Mouse (Mus musculus) hindbrain, embryonic 10.5 days (tissue): ENCODE results near the gene Adra2c. TPM values are rescaled to one million over a fixed set of nuclear protein-coding genes. Genes with fewer than 3 reads are reported as not detected.

Experiments used
- DNase-seq: peaks from one replicate; pipeline ENCODE4 v3.0.0-alpha.2; 2017; ENCODE audit warnings: low spot score
- H3K27ac ChIP-seq: fragments of 300-500 bp; sonication (generic); 2 replicates; pipeline ENCODE4 v1.5.1; 2016; ENCODE audit warnings: mild to moderate bottlenecking, moderate library complexity
- H3K27me3 ChIP-seq: fragments of 300-500 bp; sonication (generic); 2 replicates; pipeline ENCODE4 v1.6.1; 2016; ENCODE audit warnings: mild to moderate bottlenecking; ENCODE audit not compliant: poor library complexity, insufficient read depth, severe bottlenecking
- H3K36me3 ChIP-seq: fragments of 300-500 bp; sonication (generic); 2 replicates; pipeline ENCODE4 v1.6.1; 2016; ENCODE audit warnings: mild to moderate bottlenecking, moderate library complexity
- H3K4me1 ChIP-seq: fragments of 300-500 bp; sonication (generic); replicated peaks from 2 replicates; pipeline ENCODE4 v1.6.1; 2016; ENCODE audit warnings: mild to moderate bottlenecking
- H3K4me3 ChIP-seq: fragments of 300-500 bp; sonication (generic); 2 replicates; pipeline ENCODE4 v1.5.1; 2016; ENCODE audit warnings: mild to moderate bottlenecking, moderate library complexity
- H3K9me3 ChIP-seq: fragments of 300-500 bp; sonication (generic); 2 replicates; pipeline ENCODE4 v1.6.1; 2016; ENCODE audit warnings: mild to moderate bottlenecking, moderate library complexity
- WGBS: fragments of 180-500 bp; shearing (Covaris S2); methylation state at CpG from one replicate; pipeline ENCODE4 v1.1.7; 2016; 5-methylcytosine and 5-hydroxymethylcytosine counted together
- polyA plus RNA-seq: library from polyadenylated mRNA; unstranded; fragments of >200 nt; fragmentation: Nextera tagmentation; extraction: Ambion mirVana; gene quantifications from 2 replicates; pipeline ENCODE4 v1.2.1, GENCODE M21; 2016

Gene Adra2c
- 0.07 TPM in 1 of 2 replicates, not detected in the other for polyA plus RNA-seq

DNA sequence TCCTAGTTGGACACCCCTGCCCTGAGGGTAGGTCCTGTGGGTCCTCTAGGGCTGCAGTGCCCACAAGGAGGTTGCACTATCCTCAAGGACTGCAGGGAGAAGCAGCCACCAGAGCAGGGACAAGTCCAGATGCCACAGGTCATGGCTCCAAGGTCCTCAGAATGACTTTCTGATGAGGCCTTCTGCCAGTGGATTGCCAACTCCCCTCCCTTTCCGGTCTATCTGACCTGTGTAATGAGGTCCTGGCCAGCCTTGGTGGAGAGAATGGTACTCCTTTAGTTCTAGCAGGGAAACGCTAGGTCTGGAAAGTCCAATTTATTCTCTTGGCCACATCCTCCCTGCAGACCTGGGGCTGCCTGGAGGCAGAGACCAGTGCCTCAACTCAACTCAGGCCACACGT, at the start of gene Adra2c:
Adra2c (plus strand) TSS at position 301 of the 400 bp plus-strand sequence.
- no peak for DNase-seq
- 38% methylated on average over 3 of the region's 3 CpGs for WGBS
- Histone ChIP-seq H3K4me3 (peak within 1 kb of the TSS; percentile 65), H3K4me1 (peaks cover 32% of the 10 kb centered on the region), H3K9me3 (no peaks in the 10 kb centered on the region), H3K27me3 (peaks cover 80% of the 10 kb centered on the region), H3K36me3 (no peaks in the 10 kb centered on the region), H3K27ac (no peak within 1 kb of the TSS)

DNA sequence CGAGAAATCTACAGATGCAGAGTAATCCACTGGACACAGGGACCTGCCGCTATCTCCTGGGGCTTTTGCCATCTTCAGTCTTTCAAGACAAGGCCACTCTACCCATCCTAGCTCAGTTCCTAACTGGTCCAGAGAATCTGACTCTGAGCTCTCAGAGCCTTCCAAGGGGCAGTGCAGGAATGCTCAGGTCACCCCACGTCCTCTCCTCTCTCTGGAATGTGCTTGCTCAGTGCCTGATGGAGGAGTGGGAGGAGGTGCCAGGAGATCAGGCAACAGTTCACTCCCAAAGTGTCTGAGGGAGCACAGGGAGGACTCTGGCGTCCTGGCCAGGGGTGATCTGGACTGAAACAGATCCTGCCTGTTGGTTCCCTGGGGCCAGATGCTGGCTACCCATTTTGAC, 45.0 kb upstream of the Adra2c start:
- 65% methylated on average over 4 of the region's 4 CpGs for WGBS

DNA sequence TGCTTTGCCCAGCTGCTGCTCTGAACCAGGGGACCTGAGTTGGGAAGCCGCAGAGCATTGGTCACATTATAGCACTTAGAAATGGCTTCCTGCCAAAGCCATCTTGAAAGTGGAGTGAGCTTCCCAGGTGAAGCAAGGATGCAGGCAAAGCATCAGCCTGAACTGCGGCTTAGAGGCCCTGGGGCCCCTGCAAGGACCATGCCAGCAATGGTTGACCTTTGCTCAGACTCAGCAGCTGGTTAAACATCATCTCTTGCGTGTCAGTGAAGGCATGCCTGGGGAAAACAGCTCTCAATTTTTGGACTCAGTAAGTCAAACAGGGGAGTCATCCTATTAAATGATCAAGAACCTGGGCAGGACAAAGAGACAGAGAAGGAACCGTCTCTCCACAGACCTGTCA, 40.4 kb upstream of the Adra2c start:
- no peak overlapping the region for H3K4me3 ChIP-seq
- DNase-seq: no peak
- H3K4me1 ChIP-seq: 0 out of 2 replicates have a peak, but pooled peaks cover 8% of the 10 kb centered on the region
- no peak overlapping the region for H3K27ac ChIP-seq
- 85% methylated on average over 4 of the region's 4 CpGs for WGBS
- peaks cover 2% of the 10 kb centered on the region; the same call in 1 of the 2 replicates for H3K27me3 ChIP-seq
- H3K36me3 ChIP-seq: no peaks in the 10 kb centered on the region
- H3K9me3 ChIP-seq: no peaks in the 10 kb centered on the region

More for the DNA sequence above, 45.0 kb upstream of the Adra2c start:
- Histone ChIP-seq H3K4me1 (peaks cover 15% of the 10 kb centered on the region; the same call in 1 of the 2 replicates), H3K27ac (peak overlapping the region; percentile 41; the same call in 1 of the 2 replicates), H3K36me3 (no peaks in the 10 kb centered on the region), H3K27me3 (no peaks in the 10 kb centered on the region), H3K4me3 (no peak overlapping the region), H3K9me3 (no peaks in the 10 kb centered on the region)
- no peak for DNase-seq

DNA sequence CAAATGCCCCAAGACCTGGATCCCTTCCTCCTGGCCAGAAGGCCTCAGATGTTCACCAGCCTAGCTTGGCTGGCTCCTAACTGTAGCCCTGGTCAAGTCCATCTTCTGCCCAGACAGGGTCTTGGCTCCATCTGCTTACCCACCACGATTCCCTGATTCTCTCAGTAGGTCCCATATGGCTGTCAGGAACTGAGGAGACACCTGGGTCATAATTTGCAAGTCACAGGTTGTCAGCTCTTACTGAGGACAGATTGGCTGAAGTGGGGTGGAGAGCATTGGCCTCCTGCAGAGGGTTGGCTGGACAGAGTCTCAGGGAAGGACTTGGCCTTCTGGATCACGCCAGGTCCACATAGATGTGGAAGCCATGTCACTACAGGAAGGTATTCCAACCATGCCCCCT, 39.5 kb upstream of the Adra2c start:
- WGBS: 83% methylated on average over 2 of the region's 2 CpGs
- no peak overlapping the region for H3K27ac ChIP-seq

DNA sequence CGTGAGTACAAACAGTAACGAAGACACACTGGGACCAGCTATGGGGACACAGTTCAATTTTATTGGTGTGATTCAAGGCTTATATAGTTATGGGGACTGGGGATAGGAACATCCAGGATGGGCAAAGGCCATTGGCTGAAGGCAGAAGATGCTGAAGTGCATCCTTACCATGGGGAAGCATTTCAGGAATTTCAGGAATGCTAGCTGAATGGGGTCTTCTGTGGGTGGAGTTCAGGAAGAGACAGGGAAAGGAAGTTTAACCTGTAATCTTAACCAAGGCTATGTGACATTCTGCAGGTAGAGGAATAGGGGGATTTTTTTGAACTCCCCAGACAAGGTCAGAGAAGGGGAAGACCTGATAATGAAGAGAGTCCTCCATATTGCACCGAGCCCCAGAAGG, 36.6 kb upstream of the Adra2c start:
- Histone ChIP-seq H3K4me1 (0 out of 2 replicates have a peak, but pooled peaks cover 10% of the 10 kb centered on the region), H3K4me3 (no peak overlapping the region), H3K9me3 (no peaks in the 10 kb centered on the region), H3K27ac (no peak overlapping the region), H3K36me3 (no peaks in the 10 kb centered on the region), H3K27me3 (peaks cover 5% of the 10 kb centered on the region)
- 80% methylated on average over 3 of the region's 3 CpGs for WGBS
- no peak for DNase-seq

More for the DNA sequence above, 39.5 kb upstream of the Adra2c start:
- Histone ChIP-seq H3K27me3 (peaks cover 2% of the 10 kb centered on the region; the same call in 1 of the 2 replicates), H3K36me3 (no peaks in the 10 kb centered on the region), H3K9me3 (no peaks in the 10 kb centered on the region), H3K4me1 (no peaks in the 10 kb centered on the region), H3K4me3 (no peak overlapping the region)
- no peak for DNase-seq

DNA sequence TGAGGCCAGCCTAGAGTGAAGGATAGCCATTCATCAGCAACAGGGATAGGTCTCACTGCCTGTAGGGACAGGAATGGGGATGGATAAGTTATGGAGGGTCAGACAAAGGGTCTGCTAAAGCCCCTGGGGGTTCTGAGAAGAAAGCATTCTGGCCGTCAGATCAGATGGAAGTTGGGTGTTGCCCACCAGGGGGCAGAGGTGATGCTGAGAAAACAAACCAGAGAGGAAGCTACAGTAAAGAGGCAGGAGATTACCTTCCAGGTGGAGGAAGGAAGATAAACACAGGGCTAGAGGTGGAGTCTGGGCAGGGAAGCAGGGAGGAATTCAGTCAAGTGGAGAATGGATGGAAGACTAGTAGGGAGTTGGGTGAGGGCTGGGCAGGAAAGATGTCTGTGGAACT, 33.9 kb upstream of the Adra2c start:
- no peak for DNase-seq
- no peak overlapping the region for H3K4me3 ChIP-seq
- H3K27ac ChIP-seq: no peak overlapping the region
- H3K4me1 ChIP-seq: 0 out of 2 replicates have a peak, but pooled peaks cover 10% of the 10 kb centered on the region
- WGBS: 10% methylated on average over 1 of the region's 1 CpGs
- H3K36me3 ChIP-seq: no peaks in the 10 kb centered on the region
- no peaks in the 10 kb centered on the region for H3K9me3 ChIP-seq
- peaks cover 5% of the 10 kb centered on the region for H3K27me3 ChIP-seq

DNA sequence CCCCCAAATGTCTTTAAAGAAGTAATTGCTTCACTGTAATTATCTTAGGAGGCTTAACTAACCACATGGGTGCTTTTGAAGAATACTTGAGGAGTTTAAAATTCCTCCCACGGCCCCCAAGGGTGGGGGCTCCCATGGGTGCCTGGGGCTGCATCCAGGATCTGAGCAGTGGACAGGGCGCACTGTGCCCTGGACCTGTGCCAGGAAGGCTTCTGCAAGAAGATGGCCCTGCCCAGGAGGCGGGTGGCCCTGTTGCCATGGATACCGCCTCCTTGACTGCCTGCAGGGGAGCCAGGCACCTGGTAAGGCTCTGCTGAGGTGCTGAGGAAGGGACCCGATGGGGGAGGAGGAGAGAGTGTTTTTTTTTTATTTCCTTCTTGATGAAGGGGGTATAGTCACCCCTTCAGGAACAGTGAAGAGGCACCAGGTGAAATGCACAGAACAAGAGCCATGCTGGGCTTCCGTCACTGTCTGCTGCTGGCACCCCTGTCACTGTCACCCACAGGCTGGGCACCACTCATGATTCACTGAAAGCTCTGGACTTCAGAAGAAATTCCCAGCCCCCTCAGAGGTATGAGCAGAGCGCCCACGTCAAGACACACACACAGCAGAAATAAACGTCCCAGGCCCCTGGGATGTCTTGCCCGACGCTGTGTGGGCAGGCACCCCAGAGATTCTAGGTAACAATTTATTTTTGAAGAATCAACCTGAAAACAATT, 32.4 kb upstream of the Adra2c start:
- no peak overlapping the region for H3K27ac ChIP-seq

DNA sequence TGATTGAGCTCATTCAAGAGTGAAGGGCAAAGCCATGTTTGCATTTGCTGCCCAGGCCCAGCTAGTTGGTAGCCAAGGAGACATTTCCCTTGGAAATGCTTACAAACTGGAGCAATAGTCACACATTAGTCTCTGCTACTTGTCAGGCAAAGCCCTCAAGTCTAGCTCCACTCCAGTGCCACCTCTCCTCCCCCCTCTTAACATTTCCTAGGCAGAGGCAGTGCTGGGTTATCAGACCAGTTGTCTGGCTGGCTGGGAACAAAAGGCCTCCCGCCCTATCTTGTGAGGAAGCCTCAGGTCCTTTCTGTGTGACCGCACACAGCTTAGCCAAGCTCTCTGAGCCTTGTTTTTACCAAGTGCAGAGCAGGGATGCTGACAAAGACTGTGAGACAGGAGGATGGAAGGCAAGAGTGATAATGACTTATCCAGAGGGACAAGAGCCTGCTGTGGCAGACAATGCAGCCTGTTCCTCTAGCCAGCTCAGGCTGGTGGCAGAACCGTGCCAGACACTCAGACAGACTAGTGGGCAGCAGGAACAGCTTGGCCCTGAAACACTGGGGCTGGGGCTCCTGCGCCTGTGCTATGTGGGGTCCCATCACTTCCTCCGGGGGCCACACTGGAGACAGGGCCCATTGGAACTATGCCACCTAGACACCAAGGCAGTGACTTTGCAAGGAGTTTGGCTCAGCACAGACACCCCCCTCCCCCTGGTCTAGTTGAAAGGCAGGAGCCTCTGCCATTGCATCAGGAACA, 23.0 kb upstream of the Adra2c start:
- Histone ChIP-seq H3K36me3 (no peaks in the 10 kb centered on the region), H3K4me3 (no peak overlapping the region), H3K27me3 (no peaks in the 10 kb centered on the region), H3K9me3 (no peaks in the 10 kb centered on the region), H3K4me1 (peaks cover 19% of the 10 kb centered on the region; the same call in 1 of the 2 replicates), H3K27ac (peak overlapping the region; percentile 50)
- DNase-seq: no peak
- 49% methylated on average over 5 of the region's 5 CpGs for WGBS

More for the DNA sequence above, 32.4 kb upstream of the Adra2c start:
- H3K4me1 ChIP-seq: 0 out of 2 replicates have a peak, but pooled peaks cover 10% of the 10 kb centered on the region
- no peak for DNase-seq
- WGBS: 55% methylated on average over 11 of the region's 11 CpGs
- peaks cover 3% of the 10 kb centered on the region for H3K27me3 ChIP-seq
- H3K9me3 ChIP-seq: no peaks in the 10 kb centered on the region
- no peak overlapping the region for H3K4me3 ChIP-seq
- no peaks in the 10 kb centered on the region for H3K36me3 ChIP-seq

DNA sequence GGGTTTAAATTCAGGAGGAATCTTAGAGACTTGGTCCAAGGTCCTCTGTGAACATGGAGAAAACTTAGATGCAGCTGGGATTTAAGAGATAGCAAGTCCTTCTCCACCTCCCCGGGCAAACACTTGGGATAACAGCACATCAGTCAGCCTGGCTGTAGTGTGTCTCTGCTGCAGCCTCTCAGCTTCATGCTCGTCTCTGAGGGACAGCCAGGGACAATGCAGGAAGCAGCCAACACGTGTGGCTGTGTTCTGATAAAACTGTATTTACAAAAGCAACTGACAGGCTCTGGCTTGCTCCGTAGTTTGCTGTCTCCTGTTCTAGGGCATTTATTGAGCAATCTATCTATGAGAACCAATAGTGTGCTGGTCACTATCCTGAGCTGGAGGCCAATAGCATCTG, 14.4 kb upstream of the Adra2c start:
- WGBS: 71% methylated on average over 4 of the region's 4 CpGs
- peaks cover 9% of the 10 kb centered on the region for H3K4me1 ChIP-seq
- DNase-seq: no peak
- H3K27ac ChIP-seq: no peak overlapping the region
- no peaks in the 10 kb centered on the region for H3K36me3 ChIP-seq
- no peaks in the 10 kb centered on the region for H3K9me3 ChIP-seq
- no peak overlapping the region for H3K4me3 ChIP-seq
- 0 out of 2 replicates have a peak, but pooled peaks cover 3% of the 10 kb centered on the region for H3K27me3 ChIP-seq

DNA sequence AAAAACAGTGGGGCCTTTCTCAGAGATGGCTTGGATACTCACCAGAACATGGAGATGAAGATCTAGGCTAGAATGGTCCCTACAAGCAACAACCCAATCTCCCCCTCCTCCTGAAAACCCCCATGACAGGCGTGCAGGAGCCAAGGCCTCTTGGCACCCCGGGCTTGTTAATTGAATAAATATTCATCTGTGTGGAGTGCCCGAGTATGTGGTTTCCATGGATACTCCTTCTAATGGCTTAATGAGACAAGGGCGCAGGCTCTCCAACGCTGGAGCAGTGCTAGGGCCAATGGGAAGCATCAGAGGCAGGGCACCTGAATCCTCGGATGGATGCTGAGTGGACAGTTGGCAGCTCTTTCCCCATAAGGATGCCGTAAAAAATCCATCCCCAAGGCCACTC, 10.6 kb upstream of the Adra2c start:
- peaks cover 9% of the 10 kb centered on the region for H3K4me1 ChIP-seq
- H3K36me3 ChIP-seq: no peaks in the 10 kb centered on the region
- no peaks in the 10 kb centered on the region for H3K9me3 ChIP-seq
- no peak for DNase-seq
- 0 out of 2 replicates have a peak, but pooled peaks cover 3% of the 10 kb centered on the region for H3K27me3 ChIP-seq
- H3K4me3 ChIP-seq: no peak overlapping the region
- H3K27ac ChIP-seq: no peak overlapping the region
- 62% methylated on average over 7 of the region's 7 CpGs for WGBS

DNA sequence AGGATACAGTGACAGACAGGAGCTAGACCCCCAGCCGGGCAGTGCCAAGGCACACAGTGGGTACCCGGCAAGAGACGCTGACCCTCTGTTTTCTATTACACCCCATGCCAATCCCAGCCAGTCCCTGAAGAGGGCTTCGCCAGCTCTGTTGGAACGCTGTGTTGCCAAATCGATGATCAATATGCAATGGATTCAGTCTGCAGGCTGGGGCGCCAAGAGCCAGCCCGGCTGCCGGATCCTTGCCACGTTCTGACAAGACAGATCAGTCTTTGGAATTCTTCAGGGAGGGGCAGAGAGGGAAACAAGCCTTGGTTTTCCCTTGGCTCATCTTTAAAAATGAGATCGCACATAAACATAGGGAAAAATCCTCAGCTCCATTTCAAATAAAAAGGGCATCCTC, 2.8 kb upstream of the Adra2c start:
- Histone ChIP-seq H3K36me3 (no peaks in the 10 kb centered on the region), H3K4me1 (peaks cover 24% of the 10 kb centered on the region), H3K27me3 (peaks cover 53% of the 10 kb centered on the region), H3K9me3 (no peaks in the 10 kb centered on the region), H3K27ac (no peak overlapping the region), H3K4me3 (no peak overlapping the region)
- 77% methylated on average over 11 of the region's 11 CpGs for WGBS
- no peak for DNase-seq

DNA sequence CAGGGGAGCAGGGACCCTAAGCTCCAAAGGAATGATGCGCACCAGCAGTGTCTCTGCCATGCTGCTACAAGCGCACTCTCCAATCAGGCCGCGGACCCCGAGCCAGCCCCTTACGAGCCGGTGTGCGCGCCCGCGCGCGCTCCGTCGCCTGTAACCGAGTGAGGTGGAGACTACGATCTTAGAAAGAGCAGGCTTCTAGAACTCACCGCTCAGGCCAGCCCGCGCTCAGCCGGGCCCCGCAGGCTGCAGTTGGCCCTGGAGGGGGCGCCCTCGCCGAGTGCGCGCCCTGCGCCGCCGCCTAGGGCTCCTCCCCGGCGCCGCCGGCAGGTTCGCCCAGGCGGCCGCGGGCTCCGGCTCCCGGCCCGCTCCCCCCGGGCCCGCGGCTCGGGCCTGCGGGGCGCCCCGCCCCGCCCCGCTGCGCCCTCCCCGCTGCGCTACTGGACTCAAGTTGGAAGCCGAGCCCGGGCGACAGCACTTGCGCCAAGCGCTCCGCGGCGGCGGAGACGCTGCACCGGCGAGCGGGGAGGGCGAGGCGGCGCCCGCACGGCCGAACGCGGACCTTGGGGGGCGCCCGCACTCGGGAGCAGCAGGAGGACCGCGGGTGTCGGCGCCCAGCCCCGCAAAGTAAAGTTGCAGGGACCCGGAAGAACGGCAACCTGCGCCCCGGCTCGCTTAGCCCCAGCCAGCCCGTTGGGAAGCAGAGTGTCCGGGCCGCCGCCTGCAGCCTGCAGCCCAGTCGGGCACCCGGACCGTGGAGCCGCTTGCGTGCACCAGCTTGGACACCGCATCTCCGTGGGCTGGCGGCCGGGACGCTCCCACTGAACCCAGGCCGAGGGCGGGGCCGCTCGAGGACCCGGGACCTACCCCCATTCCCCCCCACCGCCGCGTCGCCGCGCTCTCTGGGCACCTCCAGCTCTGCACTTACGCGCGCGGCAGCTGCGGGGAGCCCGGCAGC, 899 bp downstream of the Adra2c start:
- H3K27ac ChIP-seq: 0 out of 2 replicates have a peak overlapping the region, but pooled peaks have one; percentile 40
- under 1% methylated on average over 118 of the region's 118 CpGs for WGBS
- DNase-seq: peak; percentile 68
- peak overlapping the region; percentile 65 for H3K4me3 ChIP-seq
- peaks cover 90% of the 10 kb centered on the region for H3K27me3 ChIP-seq
- no peaks in the 10 kb centered on the region for H3K9me3 ChIP-seq
- H3K36me3 ChIP-seq: no peaks in the 10 kb centered on the region
- peaks cover 32% of the 10 kb centered on the region for H3K4me1 ChIP-seq
